21 mouse cellular contexts compared by ENCODE assay signal in the genomic region with DNA sequence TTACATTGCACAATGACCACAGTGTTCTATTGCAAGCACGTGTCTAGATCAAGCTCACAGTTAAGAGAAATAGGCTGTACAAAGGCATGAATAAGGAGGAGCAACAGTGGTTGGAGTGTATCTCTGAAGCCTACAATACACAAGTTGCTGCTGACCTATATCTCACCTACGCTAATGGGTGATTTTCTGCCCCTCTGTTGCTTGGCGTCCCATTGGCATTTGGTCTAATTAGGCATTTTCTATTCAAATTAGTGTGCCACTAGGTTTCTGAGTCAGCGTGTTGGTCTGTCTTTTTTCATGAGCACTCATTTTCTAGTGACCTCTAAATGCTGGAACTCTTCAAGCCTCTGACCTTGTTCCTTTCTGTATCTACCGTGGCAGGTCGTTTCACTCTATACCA.
DNase-seq lines count a peak whose midpoint lies in the region; ATAC-seq and TF ChIP-seq lines count a peak whose summit lies in the region.
"Had no signal": no experiment of that assay in that cellular context is flagged by ENCODE, and none has a peak within 500 bp of the region (broad histone marks: within the 10 kb centered on the region; RNA-seq: fewer than 3 reads in every experiment).

No protein-coding gene starts in this region.

- 40% methylated on average over 6 of the region's 6 CpGs for WGBS in heart, embryonic 12.5 days
- WGBS in hindbrain, embryonic 15.5 days, result 49% methylated on average over 6 of the region's 6 CpGs
- 71% methylated on average over 6 of the region's 6 CpGs for WGBS in hindbrain, embryonic 11.5 days
- 74% methylated on average over 6 of the region's 6 CpGs for WGBS in midbrain, postnatal 0 days
- WGBS in midbrain, embryonic 10.5 days, result 91% methylated on average over 6 of the region's 6 CpGs

- H3K4me3 ChIP-seq in heart, embryonic 12.5 days, result no peak overlapping the region
- H3K4me3 ChIP-seq in hindbrain, embryonic 15.5 days, result no peak overlapping the region
- no peak overlapping the region for H3K4me3 ChIP-seq in hindbrain, embryonic 11.5 days (ENCODE audit: low read depth, low read length)
- H3K4me3 ChIP-seq in midbrain, postnatal 0 days (ENCODE audit: low read depth, low read length), result no peak overlapping the region
- H3K4me3 ChIP-seq in midbrain, embryonic 10.5 days, result no peak overlapping the region
- H3K4me3 ChIP-seq: embryonic facial prominence, embryonic 13.5 days; forebrain, embryonic 13.5 days; gastrocnemius, adult 2 months had no signal

- no peak for TF ChIP-seq CTCF in midbrain, postnatal 0 days (IDR thresholded peaks at IDR 0.05)

- no peak for DNase-seq in heart, adult 11 months
- no peak for DNase-seq in hindbrain, embryonic 11.5 days (ENCODE audit: low spot score)
- peak; percentile 8 for DNase-seq in midbrain, postnatal 0 days (ENCODE audit: low spot score)
- no peak for DNase-seq in midbrain, embryonic 10.5 days (ENCODE audit: low spot score)
- peak; percentile 52 for DNase-seq in retina, postnatal 1 day
- DNase-seq in frontal cortex, postnatal 25 days (ENCODE audit: low spot score in 2 of 2), result no peak
- DNase-seq: adrenal gland, postnatal 14 days; cerebellum, adult 18-20 months; cerebellum, adult 9-11 months; cerebellum, postnatal 36 days; gastrocnemius, adult 2 months; gastrocnemius, postnatal 25 days; heart, postnatal 4 days; kidney, adult 8-10 months had no signal

- H3K9ac ChIP-seq in heart, embryonic 12.5 days, result no peak overlapping the region
- no peak overlapping the region for H3K9ac ChIP-seq in hindbrain, embryonic 15.5 days
- no peak overlapping the region for H3K9ac ChIP-seq in hindbrain, embryonic 11.5 days (ENCODE audit: low read depth, low read length)
- no peak overlapping the region for H3K9ac ChIP-seq in midbrain, postnatal 0 days (replicated peaks; ENCODE audit: low read length, poor library complexity, severe bottlenecking)
- H3K9ac ChIP-seq: embryonic facial prominence, embryonic 13.5 days; forebrain, embryonic 13.5 days; forebrain, postnatal 0 days had no signal

- peak overlapping the region; percentile 51; the same call in 1 of the 2 replicates for H3K27ac ChIP-seq in heart, embryonic 12.5 days (ENCODE audit: poor library complexity, severe bottlenecking)
- no peak overlapping the region for H3K27ac ChIP-seq in hindbrain, embryonic 15.5 days (replicated peaks)
- H3K27ac ChIP-seq in hindbrain, embryonic 11.5 days (ENCODE audit: low read depth, low read length), result no peak overlapping the region
- H3K27ac ChIP-seq in midbrain, postnatal 0 days (ENCODE audit: low read depth, low read length), result no peak overlapping the region
- H3K27ac ChIP-seq in midbrain, embryonic 10.5 days (replicated peaks), result no peak overlapping the region
- H3K27ac ChIP-seq: embryonic facial prominence, embryonic 13.5 days; forebrain, embryonic 13.5 days; gastrocnemius, adult 2 months had no signal

- no peaks in the 10 kb centered on the region for H3K27me3 ChIP-seq in heart, embryonic 12.5 days (replicated peaks)
- H3K27me3 ChIP-seq in hindbrain, embryonic 15.5 days, result no peaks in the 10 kb centered on the region
- H3K27me3 ChIP-seq in hindbrain, embryonic 11.5 days (ENCODE audit: control insufficient read depth, insufficient read depth, low read length), result no peaks in the 10 kb centered on the region
- H3K27me3 ChIP-seq in midbrain, postnatal 0 days (ENCODE audit: insufficient read depth, low read length), result no peaks in the 10 kb centered on the region
- H3K27me3 ChIP-seq in midbrain, embryonic 10.5 days (ENCODE audit: low read depth, poor library complexity, severe bottlenecking), result no peaks in the 10 kb centered on the region
- H3K27me3 ChIP-seq: embryonic facial prominence, embryonic 13.5 days; forebrain, embryonic 13.5 days had no signal

- H3K9me3 ChIP-seq in heart, embryonic 12.5 days (replicated peaks), result no peaks in the 10 kb centered on the region
- H3K9me3 ChIP-seq in hindbrain, embryonic 15.5 days, result no peaks in the 10 kb centered on the region
- no peaks in the 10 kb centered on the region for H3K9me3 ChIP-seq in hindbrain, embryonic 11.5 days (ENCODE audit: control insufficient read depth, low read length)
- no peaks in the 10 kb centered on the region for H3K9me3 ChIP-seq in midbrain, postnatal 0 days (ENCODE audit: low read length)
- H3K9me3 ChIP-seq in midbrain, embryonic 10.5 days (replicated peaks), result no peaks in the 10 kb centered on the region
- H3K9me3 ChIP-seq: embryonic facial prominence, embryonic 13.5 days; forebrain, embryonic 13.5 days had no signal

- no peak for ATAC-seq in heart, embryonic 12.5 days (ENCODE audit: insufficient number of reproducible peaks, low FRiP score)
- ATAC-seq in hindbrain, embryonic 15.5 days (ENCODE audit: low FRiP score, low read depth), result peak; percentile 23; the same call in 1 of the 2 replicates
- ATAC-seq in hindbrain, embryonic 11.5 days (ENCODE audit: low FRiP score), result no peak
- no peak for ATAC-seq in midbrain, postnatal 0 days (ENCODE audit: low FRiP score)
- ATAC-seq: forebrain, embryonic 13.5 days; forebrain, postnatal 0 days; inflammation-experienced regulatory T-cells, adult 6 months; intestine, postnatal 0 days had no signal

- H3K4me2 ChIP-seq in heart, embryonic 12.5 days, result peak overlapping the region; percentile 29; the same call in 1 of the 2 replicates
- no peak overlapping the region for H3K4me2 ChIP-seq in hindbrain, embryonic 15.5 days
- no peak overlapping the region for H3K4me2 ChIP-seq in hindbrain, embryonic 11.5 days (replicated peaks; ENCODE audit: low read depth, low read length)
- H3K4me2 ChIP-seq in midbrain, postnatal 0 days (ENCODE audit: low read depth, low read length, poor library complexity, severe bottlenecking), result no peak overlapping the region
- H3K4me2 ChIP-seq: embryonic facial prominence, embryonic 13.5 days; forebrain, embryonic 13.5 days had no signal

- H3K36me3 ChIP-seq in heart, embryonic 12.5 days, result no peaks in the 10 kb centered on the region
- no peaks in the 10 kb centered on the region for H3K36me3 ChIP-seq in hindbrain, embryonic 15.5 days
- H3K36me3 ChIP-seq in hindbrain, embryonic 11.5 days (ENCODE audit: control insufficient read depth, insufficient read depth, low read length), result no peaks in the 10 kb centered on the region
- no peaks in the 10 kb centered on the region for H3K36me3 ChIP-seq in midbrain, postnatal 0 days (ENCODE audit: insufficient read depth, low read length)
- no peaks in the 10 kb centered on the region for H3K36me3 ChIP-seq in midbrain, embryonic 10.5 days
- H3K36me3 ChIP-seq: embryonic facial prominence, embryonic 13.5 days had no signal

- H3K4me1 ChIP-seq in heart, embryonic 12.5 days (replicated peaks), result peaks cover 16% of the 10 kb centered on the region
- peaks cover 19% of the 10 kb centered on the region for H3K4me1 ChIP-seq in hindbrain, embryonic 15.5 days (replicated peaks)
- no peaks in the 10 kb centered on the region for H3K4me1 ChIP-seq in hindbrain, embryonic 11.5 days (replicated peaks; ENCODE audit: control insufficient read depth, insufficient read depth, low read length)
- H3K4me1 ChIP-seq in midbrain, postnatal 0 days (ENCODE audit: insufficient read depth, low read length), result no peaks in the 10 kb centered on the region
- H3K4me1 ChIP-seq in midbrain, embryonic 10.5 days, result no peaks in the 10 kb centered on the region

Comparison
In these comparisons a context has a peak if more than half of its experiments do, and no peak if none do; other contexts are left out.
1. DNase-seq: peak in midbrain, postnatal 0 days (single experiment) and retina, postnatal 1 day (single experiment); none in heart, adult 11 months (single experiment), hindbrain, embryonic 11.5 days (single experiment), midbrain, embryonic 10.5 days (single experiment) and frontal cortex, postnatal 25 days (0 of 2).